Mouse (Mus musculus) ES-Bruce4 (cell line): ENCODE results near the gene Scp2.

Experiments used
- CTCF ChIP-seq: IDR thresholded peaks from one replicate; pipeline ENCODE4 v1.8.1; 2011; ENCODE audit warnings: low read depth, low read length
- EP300 ChIP-seq: IDR thresholded peaks from 2 replicates; pipeline ENCODE4 v1.6.1; 2011; ENCODE audit warnings: low read depth, low read length; ENCODE audit not compliant: insufficient read depth
- POLR2A ChIP-seq: IDR thresholded peaks from one replicate; pipeline ENCODE4 v1.8.1; 2011; ENCODE audit warnings: low read length; ENCODE audit not compliant: insufficient read depth

DNA sequence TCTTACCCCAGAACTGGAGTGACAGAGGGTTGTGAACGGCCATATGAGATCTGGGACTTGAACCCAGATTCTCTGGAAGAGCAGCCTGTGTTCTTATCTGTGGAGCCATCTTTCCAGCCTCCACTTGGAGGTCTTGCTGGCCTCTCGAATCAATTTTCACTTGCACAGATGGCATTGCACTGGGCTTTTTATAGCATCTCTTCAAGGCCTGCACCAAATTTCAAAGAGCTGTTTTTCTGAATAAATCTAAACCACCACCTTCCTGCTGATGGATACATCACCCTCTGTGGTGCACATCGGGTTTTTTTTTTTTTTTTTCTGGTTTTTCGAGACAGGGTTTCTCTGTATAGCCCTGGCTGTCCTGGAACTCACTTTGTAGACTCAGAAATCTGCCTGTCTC is 22.1 kb upstream of the Scp2 start:
- TF ChIP-seq POLR2A (no peak), CTCF (no peak), EP300 (no peak)
